Mouse (Mus musculus) urinary bladder, adult 2 months (tissue): ENCODE results near the gene Bcl3. TPM values are rescaled to one million over a fixed set of nuclear protein-coding genes. Genes with fewer than 3 reads are reported as not detected.

ENCODE experiments used
- DNase-seq: peaks from one replicate; pipeline ENCODE4 v3.0.0; 2022; ENCODE audit warnings: low spot score
- polyA plus RNA-seq: library from polyadenylated mRNA; depleted of rRNA; stranded (reverse); fragments of >200 nt; gene quantifications from 2 replicates; pipeline ENCODE4 v1.2.3, GENCODE M21; 2012; rRNA removed

Bcl3 gene
- polyA plus RNA-seq, result 10.8 and 10.9 TPM in 2 replicates

GRCm38 (mm10) chr7:19822604-19823058 is at the start of gene Bcl3:
Gene Bcl3, minus strand, starts transcription at chr7:19822770.
- peak; percentile 66 for DNase-seq

GRCm38 (mm10) chr7:19871943-19872601 is 49.5 kb upstream of the Bcl3 start:
- no peak for DNase-seq

- no peak for DNase-seq
Observed at GRCm38 (mm10) chr7:19871137-19871621, 48.6 kb upstream of the Bcl3 start.

- no peak for DNase-seq
Observed at GRCm38 (mm10) chr7:19867751-19868399, 45.3 kb upstream of the Bcl3 start.

GRCm38 (mm10) chr7:19866490-19866889 is 43.9 kb upstream of the Bcl3 start:
- no peak for DNase-seq

- DNase-seq, result no peak
Observed at GRCm38 (mm10) chr7:19865246-19866036, 42.9 kb upstream of the Bcl3 start.

- DNase-seq, result no peak
Observed at GRCm38 (mm10) chr7:19864241-19864640, 41.7 kb upstream of the Bcl3 start.

GRCm38 (mm10) chr7:19861199-19861598 is 38.6 kb upstream of the Bcl3 start, which contains the start of gene Ceacam16:
Gene Ceacam16, minus strand, starts transcription at chr7:19861299.
- DNase-seq, result no peak

GRCm38 (mm10) chr7:19859740-19860139 is 37.2 kb upstream of the Bcl3 start:
- DNase-seq, result no peak

- no peak for DNase-seq
Observed at GRCm38 (mm10) chr7:19856283-19856682, 33.7 kb upstream of the Bcl3 start.

GRCm38 (mm10) chr7:19855663-19856062 is 33.1 kb upstream of the Bcl3 start:
- DNase-seq, result no peak

- no peak for DNase-seq
Observed at GRCm38 (mm10) chr7:19853526-19853925, 31.0 kb upstream of the Bcl3 start.

GRCm38 (mm10) chr7:19851858-19852570 is 29.4 kb upstream of the Bcl3 start, which contains the start of gene Gm19345:
Gene Gm19345, plus strand, starts transcription at chr7:19852003.
- DNase-seq, result no peak

- DNase-seq, result no peak
Observed at GRCm38 (mm10) chr7:19844521-19845171, 22.1 kb upstream of the Bcl3 start.

- DNase-seq, result peak; percentile 66
Observed at GRCm38 (mm10) chr7:19843561-19843960, 21.0 kb upstream of the Bcl3 start.

- DNase-seq, result no peak
Observed at GRCm38 (mm10) chr7:19842885-19843504, 20.4 kb upstream of the Bcl3 start.

GRCm38 (mm10) chr7:19841686-19842413 is 19.3 kb upstream of the Bcl3 start:
- DNase-seq, result no peak

- no peak for DNase-seq
Observed at GRCm38 (mm10) chr7:19840936-19841335, 18.4 kb upstream of the Bcl3 start.

GRCm38 (mm10) chr7:19840371-19840770 is 17.8 kb upstream of the Bcl3 start:
- no peak for DNase-seq

- DNase-seq, result no peak
Observed at GRCm38 (mm10) chr7:19836843-19837242, 14.3 kb upstream of the Bcl3 start.
